Mouse (Mus musculus): ENCODE data around the gene Ap3d1. TPM values are rescaled to one million over a fixed set of nuclear protein-coding genes. Genes with fewer than 3 reads are reported as not detected.

The Ap3d1 gene
- polyA plus RNA-seq, 1 experiment from 2014 or later = 54.2 TPM

DNA sequence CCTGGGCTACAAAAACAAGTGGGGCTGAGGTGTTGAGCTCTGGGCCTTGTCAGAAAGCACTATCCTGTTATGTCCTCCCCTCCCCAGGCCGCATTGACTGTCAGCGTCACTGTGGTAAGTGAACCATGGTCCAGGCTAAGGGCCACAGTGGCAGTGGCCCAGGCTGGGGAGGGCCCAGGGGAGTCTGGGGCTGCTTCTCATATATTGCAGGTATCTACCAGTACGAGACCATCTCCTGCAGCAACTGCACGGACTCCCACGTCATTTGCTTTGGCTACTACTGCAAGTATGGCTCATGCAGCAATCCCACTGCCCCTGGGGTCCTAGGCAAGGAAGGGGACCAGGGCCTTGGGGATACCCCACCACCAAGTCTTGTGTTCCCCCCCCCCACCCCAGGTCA is 38.4 kb downstream of the Ap3d1 start:
- ATAC-seq (replicated peaks; ENCODE audit: low FRiP score, low read depth) (no peak), DNase-seq (ENCODE audit: low spot score) (no peak)
- no peaks in the 10 kb centered on the region for H3K27me3 ChIP-seq (ENCODE audit: insufficient read depth, low read length)
- no peak overlapping the region for H3K27ac ChIP-seq
- peak overlapping the region; percentile 59; the same call in 1 of the 2 replicates for H3K9ac ChIP-seq (ENCODE audit: low read depth, low read length)
- no peaks in the 10 kb centered on the region for H3K9me3 ChIP-seq (replicated peaks; ENCODE audit: low read length)
- peak overlapping the region; percentile 57 for H3K4me3 ChIP-seq (replicated peaks; ENCODE audit: low read depth, low read length)
- H3K4me2 ChIP-seq (ENCODE audit: low read length) = peak overlapping the region; percentile 78
- TF ChIP-seq CTCF (IDR thresholded peaks at IDR 0.05; ENCODE audit: low read depth) = no peak
- WGBS = 81% methylated on average over 5 of the region's 5 CpGs
- peaks cover 24% of the 10 kb centered on the region for H3K4me1 ChIP-seq (replicated peaks; ENCODE audit: insufficient read depth, low read length)
- H3K36me3 ChIP-seq (ENCODE audit: insufficient read depth, low read length) = peaks cover 23% of the 10 kb centered on the region

DNA sequence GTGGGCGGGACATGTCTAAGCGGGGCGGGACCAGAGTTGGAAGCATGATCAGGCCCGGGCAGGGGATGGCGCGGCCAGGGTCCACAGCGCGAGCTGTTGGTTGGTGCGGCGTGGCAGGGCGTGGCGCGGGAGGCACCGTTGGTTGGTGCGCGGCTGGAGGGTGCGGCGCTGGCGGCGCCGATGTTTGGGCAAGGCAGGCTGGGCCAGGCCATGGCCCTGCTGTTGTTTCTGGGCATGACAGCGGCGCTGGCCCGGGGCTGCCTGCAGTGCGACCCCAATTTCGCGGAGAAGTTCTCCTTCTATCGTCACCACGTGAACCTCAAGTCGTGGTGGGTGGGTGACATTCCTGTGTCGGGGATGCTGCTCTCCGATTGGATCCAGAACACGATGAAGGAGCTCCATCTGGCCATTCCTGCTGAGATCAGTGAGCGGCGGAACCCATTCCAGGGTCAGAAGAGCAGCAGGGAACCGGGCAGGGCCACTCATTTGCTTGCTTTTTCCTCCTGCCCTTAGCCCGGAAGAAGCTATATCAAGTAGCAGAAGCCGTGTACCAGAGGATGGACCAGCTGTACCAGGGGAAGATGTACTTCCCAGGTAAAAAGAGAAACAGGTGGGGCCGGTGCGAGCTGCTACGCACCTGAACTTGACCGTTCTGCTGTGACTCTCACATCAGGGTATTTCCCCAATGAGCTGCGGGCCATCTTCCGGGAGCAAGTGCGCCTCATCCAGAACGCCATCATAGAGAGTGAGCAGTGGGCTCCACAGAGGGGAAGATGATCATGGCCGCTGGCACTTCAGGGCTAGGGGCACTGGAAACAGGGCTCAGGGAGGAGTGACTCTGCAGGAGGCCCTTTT is 39.3 kb downstream of the Ap3d1 start:
- TF ChIP-seq CTCF (IDR thresholded peaks at IDR 0.05; ENCODE audit: low read depth) = no peak; the same call in 1 of the 2 replicates
- 1% methylated on average over 47 of the region's 47 CpGs for WGBS
- DNase-seq (ENCODE audit: low spot score) (peak; percentile 96), ATAC-seq (replicated peaks; ENCODE audit: low FRiP score, low read depth) (peak; percentile 87)
- H3K4me3 ChIP-seq (replicated peaks; ENCODE audit: low read depth, low read length) = peak overlapping the region; percentile 57
- H3K4me1 ChIP-seq (replicated peaks; ENCODE audit: insufficient read depth, low read length) = peaks cover 24% of the 10 kb centered on the region
- peak overlapping the region; percentile 59 for H3K9ac ChIP-seq (ENCODE audit: low read depth, low read length)
- peaks cover 17% of the 10 kb centered on the region for H3K36me3 ChIP-seq (ENCODE audit: insufficient read depth, low read length)
- no peaks in the 10 kb centered on the region for H3K27me3 ChIP-seq (ENCODE audit: insufficient read depth, low read length)
- peak overlapping the region; percentile 78 for H3K4me2 ChIP-seq (ENCODE audit: low read length)
- H3K9me3 ChIP-seq (replicated peaks; ENCODE audit: low read length) = no peaks in the 10 kb centered on the region
- peak overlapping the region; percentile 75 for H3K27ac ChIP-seq

DNA sequence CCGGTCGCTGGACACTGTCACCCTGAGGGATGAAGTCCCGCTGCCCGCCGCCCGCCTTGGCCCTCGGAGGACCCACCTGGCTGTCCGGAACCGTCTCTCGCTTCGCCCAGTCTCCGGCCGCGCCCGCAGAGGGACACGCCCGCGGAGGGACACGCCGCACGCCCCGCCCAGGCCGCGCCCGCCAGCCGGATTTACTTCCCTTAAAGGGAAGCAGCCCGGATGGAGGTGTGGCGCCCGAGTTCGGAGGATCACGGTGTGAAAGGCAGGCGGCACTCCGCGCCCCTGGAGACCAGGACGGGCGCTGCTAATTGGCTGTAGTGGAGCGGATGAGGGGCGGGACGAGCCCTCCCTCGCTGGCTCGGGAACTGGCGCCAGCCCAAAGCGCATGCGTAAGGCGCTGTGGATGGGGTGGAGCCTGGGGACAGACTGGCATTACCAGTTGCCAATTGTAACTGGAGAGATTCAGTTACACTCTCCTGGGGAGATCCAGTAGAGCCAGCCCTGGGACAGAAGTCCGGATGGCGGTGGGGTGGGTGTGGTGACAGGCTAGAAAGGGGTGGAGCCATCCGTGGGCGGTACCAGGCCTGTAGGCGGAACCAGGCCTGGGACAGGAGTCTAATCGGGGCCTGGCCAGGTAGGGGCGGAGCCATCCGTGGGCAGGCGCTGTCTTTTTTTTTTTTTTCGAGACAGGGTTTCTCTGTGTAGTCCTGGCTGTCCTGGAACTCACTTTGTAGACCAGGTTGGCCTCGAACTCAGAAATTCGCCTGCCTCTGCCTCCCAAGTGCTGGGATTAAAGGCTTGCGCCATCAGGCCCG is 40.1 kb downstream of the Ap3d1 start, which contains the start of the genes Mob3a and Izumo4:
Gene Mob3a, minus strand, starts transcription at position 257 of the 815 bp plus-strand sequence.
Gene Izumo4, plus strand, starts transcription at position 464 of the 815 bp plus-strand sequence.
- ATAC-seq (replicated peaks; ENCODE audit: low FRiP score, low read depth) = peak; percentile 97
- H3K9me3 ChIP-seq (replicated peaks; ENCODE audit: low read length) = no peaks in the 10 kb centered on the region
- H3K36me3 ChIP-seq (ENCODE audit: insufficient read depth, low read length) = peaks cover 9% of the 10 kb centered on the region; the same call in 1 of the 2 replicates
- peak within 1 kb of the TSS; percentile 78 for H3K4me2 ChIP-seq (ENCODE audit: low read length)
- peaks cover 28% of the 10 kb centered on the region for H3K4me1 ChIP-seq (replicated peaks; ENCODE audit: insufficient read depth, low read length)
- DNase-seq (ENCODE audit: low spot score) = peak; percentile 99
- peak within 1 kb of the TSS; percentile 75 for H3K27ac ChIP-seq
- H3K9ac ChIP-seq (ENCODE audit: low read depth, low read length) = peak within 1 kb of the TSS; percentile 59
- peak; percentile 28; the same call in 1 of the 2 replicates for TF ChIP-seq CTCF (IDR thresholded peaks at IDR 0.05; ENCODE audit: low read depth)
- H3K27me3 ChIP-seq (ENCODE audit: insufficient read depth, low read length) = no peaks in the 10 kb centered on the region
- H3K4me3 ChIP-seq (replicated peaks; ENCODE audit: low read depth, low read length) = peak within 1 kb of the TSS; percentile 57
- WGBS = under 1% methylated on average over 57 of the region's 59 CpGs

DNA sequence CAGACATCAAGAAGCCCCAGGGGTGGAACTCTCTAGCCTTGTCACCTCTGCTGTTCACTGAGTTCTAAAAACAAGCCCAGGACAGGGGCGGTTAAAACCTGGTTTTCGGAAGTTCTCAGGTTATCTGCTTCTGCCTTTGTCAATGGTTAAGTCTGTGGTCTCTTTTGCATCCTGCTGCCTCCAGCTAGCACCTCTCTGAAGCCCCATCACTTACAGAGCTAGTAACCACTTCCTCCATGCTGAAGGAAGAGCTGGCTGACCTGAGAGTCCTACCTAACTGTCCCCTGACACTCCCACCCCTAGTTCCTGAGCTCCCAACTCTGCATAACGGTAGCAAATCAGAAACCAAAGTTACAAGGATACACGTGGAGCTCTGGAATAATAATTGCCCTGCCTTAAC is 41.3 kb downstream of the Ap3d1 start:
- ATAC-seq (replicated peaks; ENCODE audit: low FRiP score, low read depth) (no peak), DNase-seq (ENCODE audit: low spot score) (no peak)
- WGBS = 36% methylated on average over 4 of the region's 4 CpGs
- peaks cover 38% of the 10 kb centered on the region for H3K4me1 ChIP-seq (replicated peaks; ENCODE audit: insufficient read depth, low read length)
- peak overlapping the region; percentile 57 for H3K4me3 ChIP-seq (replicated peaks; ENCODE audit: low read depth, low read length)
- H3K27me3 ChIP-seq (ENCODE audit: insufficient read depth, low read length) = no peaks in the 10 kb centered on the region
- no peak for TF ChIP-seq CTCF (IDR thresholded peaks at IDR 0.05; ENCODE audit: low read depth)
- no peak overlapping the region for H3K27ac ChIP-seq
- peak overlapping the region; percentile 78 for H3K4me2 ChIP-seq (ENCODE audit: low read length)
- no peak overlapping the region for H3K9ac ChIP-seq (ENCODE audit: low read depth, low read length)
- H3K36me3 ChIP-seq (ENCODE audit: insufficient read depth, low read length) = 0 out of 2 replicates have a peak, but pooled peaks cover 4% of the 10 kb centered on the region
- no peaks in the 10 kb centered on the region for H3K9me3 ChIP-seq (replicated peaks; ENCODE audit: low read length)

DNA sequence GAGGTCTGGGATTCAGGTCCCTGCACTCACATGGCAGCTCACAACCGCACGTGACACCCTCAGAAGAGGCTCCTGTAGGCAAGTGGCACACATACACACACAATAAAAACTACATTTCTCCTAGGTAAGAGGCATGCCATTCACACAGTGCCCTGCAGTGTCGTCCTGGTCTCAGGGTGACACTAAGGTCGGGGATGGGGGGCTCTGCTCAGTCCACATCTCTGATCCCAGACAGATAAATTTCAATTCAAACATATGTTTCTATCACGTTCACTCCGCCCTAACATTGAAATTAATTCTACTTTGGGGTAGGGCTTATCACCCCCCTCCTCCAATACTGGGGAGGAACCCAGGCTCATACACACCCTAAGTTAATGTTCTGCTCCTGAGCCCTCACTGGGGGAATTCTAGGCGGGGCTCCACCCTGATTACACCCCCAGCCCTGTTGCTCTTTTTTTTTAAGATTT is 42.0 kb downstream of the Ap3d1 start:
- H3K4me2 ChIP-seq (ENCODE audit: low read length) = 0 out of 2 replicates have a peak overlapping the region, but pooled peaks have one; percentile 78
- H3K4me1 ChIP-seq (replicated peaks; ENCODE audit: insufficient read depth, low read length) = peaks cover 43% of the 10 kb centered on the region
- H3K27ac ChIP-seq = no peak overlapping the region
- H3K4me3 ChIP-seq (replicated peaks; ENCODE audit: low read depth, low read length) = no peak overlapping the region
- no peak for TF ChIP-seq CTCF (IDR thresholded peaks at IDR 0.05; ENCODE audit: low read depth)
- H3K27me3 ChIP-seq (ENCODE audit: insufficient read depth, low read length) = no peaks in the 10 kb centered on the region
- H3K9me3 ChIP-seq (replicated peaks; ENCODE audit: low read length) = no peaks in the 10 kb centered on the region
- WGBS = 78% methylated on average over 7 of the region's 7 CpGs
- DNase-seq (ENCODE audit: low spot score) = no peak
- H3K9ac ChIP-seq (ENCODE audit: low read depth, low read length) = no peak overlapping the region
- H3K36me3 ChIP-seq (ENCODE audit: insufficient read depth, low read length) = 0 out of 2 replicates have a peak, but pooled peaks cover 4% of the 10 kb centered on the region
- ATAC-seq (replicated peaks; ENCODE audit: low FRiP score, low read depth) = no peak

DNA sequence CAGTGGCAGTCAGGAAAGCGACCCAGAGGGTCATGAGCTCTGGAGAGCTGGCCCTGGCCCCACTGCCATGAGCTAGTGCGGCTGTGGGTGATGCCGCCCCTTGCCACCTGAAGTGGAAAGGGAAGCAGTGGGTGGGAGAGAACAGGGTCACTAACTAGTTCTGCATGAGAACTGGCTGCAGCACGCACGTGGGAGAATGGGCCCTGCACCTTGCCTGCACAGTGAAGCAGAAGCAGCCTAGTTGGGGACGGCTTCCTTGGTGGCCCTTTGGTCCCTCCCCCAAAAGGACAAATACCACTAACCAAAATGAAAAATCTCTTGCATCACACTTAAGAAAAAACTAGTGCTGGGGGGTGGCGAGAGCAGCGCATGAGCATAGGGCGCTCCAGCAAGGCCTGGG is 43.5 kb downstream of the Ap3d1 start:
- no peak for DNase-seq (ENCODE audit: low spot score)
- Histone ChIP-seq H3K4me3 (replicated peaks; ENCODE audit: low read depth, low read length) (no peak overlapping the region), H3K9me3 (replicated peaks; ENCODE audit: low read length) (no peaks in the 10 kb centered on the region), H3K4me2 (ENCODE audit: low read length) (no peak overlapping the region), H3K27me3 (ENCODE audit: insufficient read depth, low read length) (no peaks in the 10 kb centered on the region), H3K36me3 (ENCODE audit: insufficient read depth, low read length) (0 out of 2 replicates have a peak, but pooled peaks cover 4% of the 10 kb centered on the region), H3K4me1 (replicated peaks; ENCODE audit: insufficient read depth, low read length) (peaks cover 45% of the 10 kb centered on the region), H3K9ac (ENCODE audit: low read depth, low read length) (no peak overlapping the region), H3K27ac (no peak overlapping the region)
- 85% methylated on average over 9 of the region's 9 CpGs for WGBS
- ATAC-seq (replicated peaks; ENCODE audit: low FRiP score, low read depth) = no peak
- no peak for TF ChIP-seq CTCF (IDR thresholded peaks at IDR 0.05; ENCODE audit: low read depth)

Measured in kidney, postnatal 0 days (tissue).